Mouse (Mus musculus) spleen, adult 18-20 months (tissue): ENCODE data around the gene Pfas.
"Not testable (repeated sequence)": the region's sequence is repeated elsewhere in the genome, so short reads cannot be mapped to it uniquely, and the experiment has no call there.

Experiments
- DNase-seq, 2 experiments: peaks; one replicate each; pipeline ENCODE4 v3.0.0; 2022; ENCODE audit warnings: mixed read lengths in 2 of 2

Gene Pfas

DNA sequence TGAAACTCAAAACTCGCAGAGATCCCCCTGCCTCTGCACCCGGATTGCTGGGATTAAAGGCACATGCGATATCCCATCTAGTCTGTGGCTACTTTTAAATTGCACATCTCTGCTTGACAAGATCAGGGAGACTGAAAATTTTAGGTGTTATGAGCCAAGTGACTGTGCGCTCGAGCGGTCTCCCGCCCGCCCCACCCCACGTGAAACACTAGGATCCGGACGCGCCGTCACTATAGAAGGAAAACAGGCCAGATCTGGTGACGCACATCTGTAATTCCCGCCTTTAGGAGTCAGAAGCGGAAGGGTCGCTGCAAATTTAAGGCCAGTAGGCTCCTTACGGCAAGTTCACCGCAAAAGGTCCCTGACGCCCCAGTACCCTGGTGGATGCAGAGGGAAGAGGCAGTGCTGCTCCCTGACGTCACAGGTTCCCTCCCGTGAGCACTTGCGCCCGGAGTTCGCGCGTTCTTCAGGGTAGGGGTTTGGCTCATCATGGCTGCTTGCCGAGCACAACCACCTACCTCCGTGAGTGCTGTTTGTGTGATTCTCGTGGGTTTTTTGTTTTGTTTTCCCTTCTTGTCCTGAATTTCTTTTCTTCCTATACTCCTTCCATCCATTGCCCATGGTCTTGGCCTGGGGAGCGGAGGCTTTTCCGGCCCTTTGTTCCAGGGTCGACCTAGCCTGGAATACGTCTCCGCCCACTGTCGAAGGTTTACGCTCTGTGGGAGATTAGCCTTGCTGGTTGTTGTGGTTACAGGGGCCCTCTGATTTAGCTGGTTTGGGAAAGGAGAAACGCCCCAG, 7.6 kb upstream of the Pfas start, which contains the start of gene Ctc1:
Ctc1 (plus strand) TSS at position 268 of the 798 bp plus-strand sequence.
- DNase-seq = peak; percentile 79 to 86

GRCm38 (mm10) chr11:69012071-69012601, 3.9 kb upstream of the Pfas start:
- peak; percentile 72 to 76 for DNase-seq

- DNase-seq = not testable (repeated sequence)
These were observed 3.2 kb upstream of the Pfas start for GRCm38 (mm10) chr11:69011445-69011844.

DNA sequence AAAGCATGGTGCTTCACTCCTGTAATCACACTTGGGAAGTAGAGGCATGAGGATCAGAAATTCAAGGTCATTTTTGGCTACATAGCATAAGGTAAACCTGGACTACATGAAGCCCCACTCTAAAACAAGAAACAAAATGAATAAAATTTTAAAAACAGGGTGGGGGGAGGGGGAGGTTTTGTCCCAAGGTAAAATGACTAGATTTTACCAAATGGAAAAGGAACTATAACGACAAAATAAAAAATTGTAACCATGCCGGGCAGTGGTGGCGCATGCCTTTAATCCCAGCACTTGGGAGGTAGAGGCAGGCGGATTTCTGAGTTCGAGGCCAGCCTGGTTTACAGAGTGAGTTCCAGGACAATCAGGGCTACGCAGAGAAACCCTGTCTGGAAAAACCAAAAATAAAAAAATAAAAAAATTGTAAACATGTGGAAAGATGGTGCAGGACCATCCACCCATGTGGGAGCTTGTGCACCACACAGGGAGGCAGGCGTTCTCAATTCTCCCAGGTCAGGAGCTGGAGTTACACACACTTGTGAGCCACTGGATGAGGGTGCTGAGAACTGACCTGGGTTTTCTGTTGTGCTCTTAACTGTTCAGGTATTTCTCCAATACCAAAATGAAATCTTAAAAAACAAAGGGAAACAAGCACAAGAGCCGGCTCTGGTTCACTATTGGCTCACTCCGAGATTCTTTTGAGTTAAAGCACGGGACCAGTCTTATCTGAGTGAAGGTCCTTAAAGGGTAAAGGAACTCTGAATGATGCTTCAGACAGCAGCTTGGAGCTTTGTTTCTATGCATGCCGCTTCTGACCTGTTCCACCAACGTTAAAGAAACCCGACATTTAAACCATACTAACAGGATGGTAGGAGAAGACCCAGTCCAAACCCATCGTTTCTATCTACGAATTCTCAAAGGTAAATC, 2.4 kb upstream of the Pfas start:
- DNase-seq = no peak

GRCm38 (mm10) chr11:69009508-69009907, 1.2 kb upstream of the Pfas start:
- no peak for DNase-seq

DNA sequence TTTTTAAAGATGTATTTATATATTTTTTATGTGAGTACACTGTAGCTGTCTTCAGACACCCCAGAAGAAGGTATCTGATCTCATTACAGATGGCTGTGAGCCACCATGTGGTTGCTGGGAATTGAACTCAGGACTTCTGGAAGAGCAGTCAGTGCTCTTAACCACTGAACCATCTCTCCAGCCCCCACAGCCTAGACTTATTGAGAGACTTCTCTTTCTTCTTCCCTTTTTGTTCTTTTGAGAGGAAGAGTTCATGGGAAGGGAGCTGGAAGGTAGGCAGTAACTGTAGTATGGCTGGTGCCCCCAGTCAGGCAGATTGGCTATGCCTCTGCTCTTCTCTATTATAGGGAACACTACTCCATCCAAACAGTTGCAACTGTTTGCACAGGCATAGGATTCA, 1.7 kb downstream of the Pfas start:
- DNase-seq = not testable (repeated sequence)

GRCm38 (mm10) chr11:69005193-69005592, 3.1 kb downstream of the Pfas start:
- DNase-seq = no peak

GRCm38 (mm10) chr11:69003592-69003991, 4.7 kb downstream of the Pfas start:
- no peak for DNase-seq

- DNase-seq = not testable (repeated sequence)
These were observed 5.5 kb downstream of the Pfas start for GRCm38 (mm10) chr11:69002782-69003181.

DNA sequence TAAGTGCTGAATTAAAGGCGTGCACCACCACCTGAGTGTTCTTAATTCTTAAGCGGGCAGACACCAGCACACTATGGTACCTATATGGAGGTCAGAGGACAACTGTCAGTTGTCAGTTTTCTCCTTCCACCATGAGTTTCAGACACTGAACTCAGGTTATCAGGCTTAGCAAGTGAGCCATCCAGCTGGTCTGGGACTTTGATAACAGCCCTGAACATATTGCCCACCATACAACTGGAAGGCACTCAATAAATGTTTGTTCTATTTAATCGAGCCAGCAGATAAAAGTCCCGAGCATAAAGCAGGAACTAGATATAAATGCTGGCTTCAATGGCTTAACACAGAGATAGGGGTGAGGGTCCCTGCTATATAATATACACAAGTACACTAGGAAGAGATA, 11.2 kb downstream of the Pfas start:
- DNase-seq = no peak

DNA sequence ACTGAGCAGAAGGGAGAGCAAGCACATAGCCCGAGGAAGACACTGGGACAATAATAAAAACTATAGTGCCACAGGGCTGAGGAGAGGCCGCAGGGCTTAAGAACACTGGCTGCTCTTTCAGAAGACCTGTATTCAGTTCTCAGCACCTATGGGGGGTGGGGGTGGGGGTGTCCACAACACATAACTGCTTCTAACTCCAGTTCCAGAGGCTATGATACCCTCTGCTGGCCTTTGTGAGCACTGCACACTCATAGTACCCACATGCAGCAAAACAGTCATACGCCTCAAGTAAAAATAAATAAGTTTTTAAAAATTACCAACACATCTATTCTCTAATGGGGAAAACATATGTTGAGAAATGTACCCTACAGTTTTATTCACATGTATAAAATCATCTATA, 13.9 kb downstream of the Pfas start:
- DNase-seq = no peak

DNA sequence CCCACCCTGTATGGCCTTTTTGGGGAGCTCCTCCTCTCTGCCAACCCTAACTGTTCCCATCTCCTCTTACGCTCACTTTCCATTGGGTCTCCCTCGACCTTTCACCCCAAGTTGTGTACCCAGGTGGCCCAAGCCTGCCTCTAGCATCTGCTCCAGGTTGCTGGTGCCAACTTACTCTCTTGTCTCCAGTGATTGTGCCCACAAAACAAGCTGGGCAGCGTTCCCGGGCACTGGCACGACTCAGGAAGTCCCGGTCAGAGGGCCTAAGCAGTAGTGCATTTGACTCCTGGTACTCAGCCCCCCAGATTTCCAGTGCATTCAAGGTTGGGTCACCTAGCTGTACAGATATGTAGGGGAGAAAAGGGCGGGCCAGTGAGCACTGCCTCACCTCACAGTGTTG, 15.1 kb downstream of the Pfas start:
- DNase-seq = no peak

DNA sequence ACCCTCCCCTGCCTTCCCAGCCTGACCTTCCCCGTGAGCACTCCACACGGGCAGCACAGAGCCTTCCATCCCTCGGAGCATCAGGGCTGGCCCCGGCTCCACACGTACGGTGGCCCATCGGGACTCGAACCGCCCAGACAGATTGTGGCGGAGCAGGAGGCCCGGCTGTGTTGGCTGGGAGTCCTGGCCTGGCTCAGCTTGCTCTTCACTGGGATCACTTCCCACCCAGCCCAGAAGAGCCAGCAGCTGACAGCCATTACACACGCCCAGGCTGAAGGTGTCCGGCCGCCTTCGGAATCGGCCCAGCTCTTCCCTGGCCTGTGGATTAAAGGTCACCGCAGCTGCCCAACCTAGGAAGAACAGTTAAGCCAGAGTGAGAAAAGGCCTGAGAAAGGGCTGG, 19.9 kb downstream of the Pfas start:
- no peak for DNase-seq

- no peak for DNase-seq
These were observed 20.8 kb downstream of the Pfas start for GRCm38 (mm10) chr11:68987365-68987882.

- DNase-seq = peak; percentile 49 to 73
These were observed 25.5 kb downstream of the Pfas start for GRCm38 (mm10) chr11:68982639-68983369.

DNA sequence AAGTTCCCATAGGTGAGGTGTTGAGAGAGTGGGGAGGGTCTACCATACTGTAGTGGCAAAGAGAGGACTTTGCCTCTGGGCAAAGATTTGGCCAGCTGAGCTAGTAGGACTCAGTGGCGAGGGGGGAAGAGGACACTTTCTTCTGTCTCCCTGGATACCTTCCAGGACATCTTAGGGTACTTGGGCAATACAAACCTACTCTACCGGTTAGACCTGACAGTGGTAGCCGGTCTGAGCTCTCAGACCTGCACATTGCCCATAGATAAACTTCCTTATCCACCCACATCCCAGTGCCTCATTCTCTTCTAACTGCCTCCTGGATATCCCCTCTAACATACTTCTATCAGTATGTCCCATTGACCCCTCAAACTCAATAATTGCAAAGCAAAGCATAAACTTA, 27.3 kb downstream of the Pfas start:
- DNase-seq = no peak

- no peak for DNase-seq
These were observed 28.9 kb downstream of the Pfas start for GRCm38 (mm10) chr11:68979320-68979733.

- DNase-seq = no peak
These were observed 32.7 kb downstream of the Pfas start for GRCm38 (mm10) chr11:68975601-68976000.

GRCm38 (mm10) chr11:68975085-68975484, 33.2 kb downstream of the Pfas start, which contains the start of gene Rangrf:
Rangrf (minus strand) TSS chr11:68975185.
- no peak for DNase-seq

- no peak for DNase-seq
These were observed 34.2 kb downstream of the Pfas start for GRCm38 (mm10) chr11:68974059-68974450.

GRCm38 (mm10) chr11:68973250-68974058, 34.8 kb downstream of the Pfas start:
- peak; percentile 52 to 71 for DNase-seq
